Mouse (Mus musculus) testis, adult 2 months (tissue): ENCODE measurements around the gene Gm7030.

ENCODE experiments used
- CTCF ChIP-seq: fragments of 200-500 bp; IDR thresholded peaks from 2 replicates; pipeline ENCODE4 v1.5.1; 2012; ENCODE audit warnings: low read depth, mild to moderate bottlenecking, inconsistent platforms, low read length, moderate library complexity; ENCODE audit not compliant: control insufficient read depth, insufficient read depth, insufficient replicate concordance
- POLR2A ChIP-seq: fragments of 200-500 bp; IDR thresholded peaks from 2 replicates; pipeline ENCODE4 v1.6.1; 2012; ENCODE audit warnings: low read depth, mild to moderate bottlenecking, inconsistent platforms, low read length, moderate library complexity; ENCODE audit not compliant: control insufficient read depth

DNA sequence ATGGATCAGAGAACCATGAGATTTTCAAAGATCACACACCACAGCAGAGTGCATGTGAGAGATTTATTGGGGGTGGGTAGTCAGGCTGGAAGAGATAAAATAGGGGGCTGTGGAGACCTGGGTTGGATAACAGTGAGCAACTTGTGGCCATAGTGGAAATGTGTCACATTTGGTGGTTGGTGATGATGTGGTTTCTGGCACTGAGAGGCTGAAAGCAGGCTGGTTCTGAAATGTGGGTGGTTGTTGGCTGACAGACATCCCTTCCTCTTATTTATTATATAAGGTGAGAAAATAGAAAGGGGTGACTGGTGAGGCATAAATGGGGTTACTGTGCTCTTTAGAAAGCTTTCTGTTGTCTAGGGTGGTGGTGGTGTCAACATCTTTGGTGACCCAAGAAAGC lies 40.5 kb upstream of the Gm7030 start:
- no peak for TF ChIP-seq POLR2A
- TF ChIP-seq CTCF = no peak
